Mouse (Mus musculus): ENCODE results near the gene Me1. TPM values are rescaled to one million over a fixed set of nuclear protein-coding genes. Genes with fewer than 3 reads are reported as not detected.
A peak's percentile ranks its signal among the peaks of the same experiment; 100 is the strongest.

Gene Me1
- 100 to 1,000 TPM; 184 to 320 (median 228) TPM for total RNA-seq (2022)

DNA sequence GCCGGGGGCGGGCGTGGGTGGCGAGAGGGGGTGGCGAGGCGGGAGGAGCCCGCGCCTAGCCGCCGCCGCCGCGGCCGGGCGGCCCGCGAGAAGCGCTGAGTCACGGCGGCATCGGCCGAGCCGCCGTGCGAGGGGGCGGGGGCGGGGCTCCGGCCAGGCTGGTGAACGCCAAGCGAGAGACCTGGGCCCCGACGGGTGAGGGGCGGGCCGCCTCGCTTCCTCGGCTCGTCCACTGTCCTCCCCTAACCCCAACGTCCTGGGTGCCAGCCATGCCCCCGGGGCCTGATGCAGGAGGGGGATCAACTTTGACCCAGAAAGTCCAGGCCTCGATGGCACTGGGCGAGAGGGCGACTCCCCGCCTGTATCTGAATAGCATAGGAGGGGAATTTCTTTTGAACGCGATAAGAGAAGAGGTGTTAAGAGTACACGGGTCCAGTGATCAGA lies at the start of gene Me1:
Gene Me1, minus strand, starts transcription at position 136 of the 444 bp plus-strand sequence.
- DNase-seq (ENCODE audit: low spot score in 2 of 2) = peak; percentile 8 to 37

DNA sequence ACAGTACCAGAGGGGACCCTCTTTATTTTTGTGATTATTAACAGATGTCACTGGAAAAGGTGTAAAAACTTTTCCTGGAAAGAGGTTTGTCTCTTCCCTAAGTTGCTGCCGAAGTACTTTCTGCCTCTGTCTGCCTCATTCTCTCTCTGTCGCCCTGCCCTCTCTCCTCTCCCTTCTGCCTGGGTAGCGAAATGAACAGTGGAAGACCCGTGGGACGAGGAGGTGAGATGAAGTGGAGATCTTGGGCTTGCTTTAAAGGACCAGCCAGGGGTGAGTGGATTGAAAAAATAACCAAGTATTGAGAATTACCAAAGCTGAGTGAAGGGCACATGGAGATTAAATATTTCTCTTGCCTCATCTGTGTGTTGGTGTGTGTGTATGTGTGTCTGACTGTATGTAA lies 48.3 kb upstream of the Me1 start:
- DNase-seq (ENCODE audit: low spot score in 2 of 2) = no peak

DNA sequence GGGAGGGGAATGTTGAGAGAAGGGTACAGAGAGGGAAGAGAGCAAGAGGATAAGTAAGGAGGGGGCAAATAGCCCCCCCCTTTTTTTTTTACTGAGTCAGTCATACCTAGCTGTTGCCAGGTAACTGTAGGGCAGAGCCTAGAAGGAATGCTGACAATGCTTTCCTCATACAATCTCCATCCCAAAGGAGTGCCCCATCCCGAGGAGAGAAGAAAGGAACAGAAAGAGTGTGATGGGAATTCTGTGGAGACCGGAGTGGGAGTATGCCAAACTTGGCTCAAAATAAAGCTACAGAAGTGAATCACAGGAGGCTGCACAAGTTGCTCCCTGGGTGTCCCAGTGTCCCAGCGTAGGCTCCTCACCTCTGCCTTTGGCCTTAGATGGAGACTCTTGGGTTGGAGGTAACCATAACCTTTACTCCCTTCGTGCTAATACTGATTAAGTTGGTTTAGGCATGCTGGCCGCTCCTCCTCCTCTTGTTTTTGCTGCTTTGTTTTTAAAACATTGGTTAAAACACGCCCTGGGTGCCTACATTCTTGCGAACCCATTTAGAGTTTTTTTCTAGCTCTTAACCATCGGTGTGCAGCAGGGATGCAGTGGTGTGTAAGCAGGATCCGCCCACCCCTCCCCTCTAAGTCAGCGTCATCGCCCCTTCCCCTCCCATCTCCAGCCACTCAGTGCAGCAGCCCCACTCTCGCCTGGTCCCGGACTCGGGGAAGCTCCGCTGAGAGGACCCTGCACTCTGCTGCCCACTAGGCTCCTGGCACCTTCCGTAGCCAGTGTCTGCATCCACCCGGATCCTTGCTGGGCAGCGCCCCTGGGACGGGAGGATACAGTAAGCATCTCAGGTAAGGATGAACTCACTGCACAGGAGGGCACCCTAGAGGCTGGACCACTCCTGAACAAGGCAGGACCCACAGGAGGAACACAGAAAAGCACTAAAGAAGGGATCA lies 47.5 kb upstream of the Me1 start, which contains the start of gene Prss35:
Gene Prss35, plus strand, starts transcription at position 691 of the 953 bp plus-strand sequence.
- no peak for DNase-seq (ENCODE audit: low spot score in 2 of 2)

DNA sequence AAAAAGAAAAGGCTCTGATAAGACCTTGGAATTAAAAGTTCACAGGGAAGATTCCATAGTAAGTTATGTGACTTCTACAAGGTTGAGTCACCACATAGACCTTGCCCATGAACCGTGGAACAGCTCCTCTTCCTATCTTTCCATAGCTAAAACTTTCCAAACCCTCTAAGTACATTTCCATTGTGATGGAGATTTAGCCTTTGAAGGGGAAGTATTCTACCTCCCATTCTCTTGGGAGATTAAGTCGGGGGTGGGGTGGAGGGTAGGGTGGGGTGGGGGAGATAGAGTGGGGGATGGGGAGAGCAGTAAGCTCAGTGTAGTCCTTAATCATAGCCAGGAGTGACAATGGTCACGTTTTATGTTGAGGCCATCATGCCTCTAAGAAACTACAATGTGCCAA lies 44.2 kb upstream of the Me1 start:
- no peak for DNase-seq (ENCODE audit: low spot score in 2 of 2)

DNA sequence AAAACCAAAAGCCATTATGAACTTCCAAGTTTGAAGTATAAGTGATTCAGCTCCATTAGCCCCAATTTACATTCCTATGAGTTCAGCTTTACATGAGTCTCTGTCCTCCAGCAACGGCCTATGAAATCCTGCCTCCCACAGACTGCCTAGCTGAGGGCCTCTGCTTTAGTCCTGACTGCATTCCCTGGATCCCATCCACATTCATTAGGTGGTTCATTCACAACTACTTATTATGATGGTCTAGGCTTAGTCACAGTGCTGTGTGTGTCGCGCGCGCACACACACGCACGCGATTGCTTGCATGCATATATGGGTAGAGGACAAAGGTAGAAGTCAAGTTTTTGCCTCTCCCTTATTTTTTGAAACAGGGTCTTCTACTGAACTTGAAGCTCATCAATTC lies 43.0 kb upstream of the Me1 start:
- no peak for DNase-seq (ENCODE audit: low spot score in 2 of 2)

DNA sequence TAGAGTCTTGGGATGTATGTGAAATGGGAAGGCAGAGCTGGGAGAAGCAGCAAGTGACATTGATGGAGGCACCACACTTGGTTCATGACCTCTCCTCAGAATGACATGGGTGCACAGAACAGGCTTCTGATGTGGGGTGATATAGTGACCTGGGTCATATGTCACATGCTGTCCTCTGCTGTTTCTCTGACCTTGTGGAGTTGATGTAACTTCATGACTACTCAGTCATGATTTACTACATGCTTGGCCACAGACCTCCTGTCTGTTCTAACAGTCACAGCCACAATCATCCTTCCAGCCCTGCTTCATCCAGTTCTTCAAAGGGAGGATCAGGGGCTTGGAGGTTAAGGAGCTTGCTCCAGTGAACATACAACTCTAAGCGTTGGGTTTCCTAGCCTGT lies 42.3 kb upstream of the Me1 start:
- DNase-seq (ENCODE audit: low spot score in 2 of 2) = no peak

DNA sequence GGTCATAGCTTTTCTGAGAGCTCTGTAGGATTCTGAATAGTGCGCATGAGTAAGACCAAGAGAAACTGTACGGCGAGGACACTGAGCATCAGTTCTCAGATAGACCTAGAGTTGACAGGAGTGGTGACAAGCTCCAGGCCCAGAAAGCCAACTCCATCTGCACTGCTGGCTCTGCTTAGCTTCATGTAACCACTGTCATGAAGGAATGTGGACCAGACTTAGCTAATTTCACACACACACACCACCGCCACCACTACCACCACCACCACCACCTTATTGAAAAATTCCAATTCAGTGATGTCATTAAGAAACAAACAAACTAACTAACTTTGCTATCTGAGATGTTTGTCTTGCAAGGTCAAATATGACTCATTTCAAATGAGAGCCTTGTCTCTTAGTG lies 41.2 kb upstream of the Me1 start:
- no peak for DNase-seq (ENCODE audit: low spot score in 2 of 2)

DNA sequence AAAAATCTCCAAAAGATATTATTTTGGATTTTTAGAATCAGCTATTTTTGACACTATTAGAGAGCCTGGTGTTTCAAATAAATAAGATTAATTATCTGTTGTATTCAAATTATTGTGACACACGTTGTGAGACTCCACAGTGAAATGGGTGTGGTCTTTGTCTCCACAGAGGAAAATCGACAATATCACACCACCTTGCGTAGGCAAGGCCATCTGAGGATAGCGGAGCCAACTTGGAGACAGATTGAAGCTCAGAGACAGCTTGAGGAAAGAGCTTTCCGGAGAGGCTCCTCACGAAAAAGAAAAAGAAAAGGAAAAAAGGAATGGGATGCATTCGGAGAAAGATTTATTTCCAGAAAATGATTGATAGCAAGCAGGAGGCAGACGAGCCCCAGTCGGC lies 39.0 kb upstream of the Me1 start:
- DNase-seq (ENCODE audit: low spot score in 2 of 2) = no peak

DNA sequence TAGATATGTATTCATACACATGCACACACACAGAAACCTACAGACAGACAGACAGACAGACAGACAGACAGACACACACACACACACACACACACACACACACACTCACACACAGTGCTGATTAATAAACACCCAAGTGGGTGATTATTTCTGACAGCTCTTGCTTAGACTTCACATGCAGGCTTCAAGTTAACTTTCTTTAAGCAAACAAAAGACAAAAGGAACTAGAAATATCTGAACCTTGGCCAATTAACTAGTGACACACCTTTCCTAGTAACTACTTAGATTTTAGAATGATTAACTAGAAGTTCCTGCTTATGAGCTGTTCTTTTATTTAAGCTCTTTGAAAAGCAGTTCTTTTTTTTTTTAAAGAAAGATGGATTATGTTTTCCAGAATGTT lies 38.6 kb upstream of the Me1 start:
- no peak for DNase-seq (ENCODE audit: low spot score in 2 of 2)

DNA sequence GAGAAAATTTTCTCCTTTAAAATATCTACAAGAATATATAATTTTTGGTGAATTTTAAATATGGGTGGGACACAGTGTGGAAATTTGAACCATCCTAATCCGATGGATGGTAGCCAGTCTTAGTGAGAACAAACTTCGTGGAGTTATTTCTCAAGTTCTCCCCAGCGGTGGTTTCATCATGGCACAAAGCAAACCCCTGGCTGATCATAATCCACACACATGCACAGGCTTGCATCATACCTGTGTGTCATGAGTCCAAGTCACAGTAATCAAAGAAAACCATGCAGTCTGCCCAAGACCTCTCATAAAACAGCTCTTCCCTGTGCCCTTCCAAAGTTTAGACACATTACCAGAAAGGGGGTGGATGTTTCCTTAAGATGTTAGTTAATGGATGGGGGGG lies 34.1 kb upstream of the Me1 start:
- DNase-seq (ENCODE audit: low spot score in 2 of 2) = no peak

DNA sequence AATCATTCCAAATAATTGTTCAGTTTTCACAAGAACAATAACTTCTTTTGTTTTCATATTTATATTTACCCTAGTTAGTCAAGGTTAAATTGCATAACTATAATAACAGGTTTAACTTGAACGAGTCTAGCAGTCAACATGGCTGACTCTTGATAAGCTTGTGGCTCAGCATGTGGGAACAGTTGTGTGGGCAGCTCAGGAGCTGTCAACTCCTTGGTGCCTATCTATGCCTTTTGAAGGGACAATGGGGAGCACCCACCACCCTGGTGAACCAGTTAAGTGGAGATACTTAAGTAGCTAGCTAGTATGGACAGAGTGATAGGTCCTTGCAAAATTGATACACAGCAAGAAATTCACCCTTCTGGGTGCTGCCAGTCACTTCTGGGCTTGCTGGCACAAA lies 33.3 kb upstream of the Me1 start:
- no peak for DNase-seq (ENCODE audit: low spot score in 2 of 2)

DNA sequence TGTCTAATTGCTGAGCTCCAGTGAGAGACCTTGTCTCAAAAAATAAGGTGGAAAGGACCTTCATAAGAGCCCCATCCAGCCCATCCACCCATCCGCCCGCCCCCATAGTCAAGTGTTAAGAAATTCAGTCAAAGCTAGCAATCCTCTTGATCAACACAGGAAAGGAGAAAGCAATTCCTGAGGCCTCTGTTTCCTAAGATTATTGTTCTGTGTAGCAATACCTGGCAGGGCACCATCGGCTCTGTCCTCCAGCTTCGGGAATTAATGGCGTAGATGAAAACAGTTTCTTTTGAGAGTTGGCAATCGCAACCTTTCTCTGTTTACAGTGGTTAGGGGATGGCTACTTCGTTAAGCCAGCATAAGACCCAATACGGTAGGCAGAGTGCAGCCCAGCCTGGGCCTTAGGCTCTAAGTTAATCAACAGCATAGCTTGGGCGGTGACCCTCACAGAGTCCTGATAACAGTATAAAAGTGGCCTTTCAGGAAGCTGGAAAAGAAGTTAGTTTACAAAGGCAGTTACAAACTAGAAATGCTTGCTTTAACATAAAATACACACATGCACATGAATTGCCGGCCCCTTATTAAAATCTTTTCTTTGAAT lies 32.6 kb upstream of the Me1 start:
- no peak for DNase-seq (ENCODE audit: low spot score in 2 of 2)

DNA sequence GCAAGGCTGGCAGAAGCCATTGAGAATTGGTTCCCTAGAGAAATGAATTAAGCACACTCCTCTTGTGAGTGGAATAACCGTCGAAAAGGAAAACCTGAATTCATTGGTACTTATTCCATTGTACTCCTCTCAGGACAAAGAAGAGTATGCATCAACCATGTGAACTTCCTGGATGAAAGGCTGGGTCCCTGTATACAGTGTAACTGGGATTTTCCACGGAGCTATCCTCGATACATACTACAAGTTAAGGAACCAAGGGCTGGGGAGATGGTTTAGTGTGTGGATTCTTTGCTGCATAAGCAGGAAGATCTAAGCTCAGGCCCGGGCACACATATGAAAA lies 30.6 kb upstream of the Me1 start:
- DNase-seq (ENCODE audit: low spot score in 2 of 2) = no peak

DNA sequence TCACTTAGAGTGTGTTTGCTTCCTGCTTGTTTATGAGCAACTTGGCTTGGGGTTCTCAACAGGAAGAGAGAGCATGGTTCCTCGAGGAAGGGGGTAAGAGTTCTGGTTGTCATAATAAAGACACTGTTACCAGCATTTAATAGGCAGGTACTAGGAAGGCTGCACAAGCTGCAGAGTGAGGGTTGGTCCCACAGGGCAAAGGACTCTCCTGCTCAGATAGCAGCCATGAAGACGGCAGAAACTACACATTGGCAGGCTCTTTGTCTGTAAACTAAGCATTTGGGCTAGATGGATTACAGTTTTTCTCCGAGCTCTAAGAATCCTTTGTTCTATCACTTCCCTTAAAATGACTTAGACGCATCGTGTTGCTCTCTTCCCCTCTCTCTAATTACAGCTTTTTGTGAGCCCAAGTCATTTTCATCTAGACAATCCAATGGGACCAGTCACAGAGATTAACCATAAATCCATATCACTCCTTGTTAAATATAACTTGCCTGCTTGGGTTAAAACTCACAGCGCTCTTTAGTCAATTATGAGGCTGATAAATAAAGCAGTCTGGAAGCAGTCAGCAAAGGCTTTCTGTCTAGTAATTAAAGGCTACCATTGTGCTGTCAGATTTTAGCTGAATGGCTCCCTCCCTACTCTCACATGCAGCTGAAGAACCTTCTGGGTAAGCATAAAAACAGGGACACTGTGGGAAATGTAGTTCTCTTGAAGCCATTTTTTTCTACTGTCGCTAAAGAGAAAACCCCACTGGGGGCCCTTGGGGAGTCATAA lies 30.0 kb upstream of the Me1 start:
- DNase-seq (ENCODE audit: low spot score in 2 of 2) = no peak

DNA sequence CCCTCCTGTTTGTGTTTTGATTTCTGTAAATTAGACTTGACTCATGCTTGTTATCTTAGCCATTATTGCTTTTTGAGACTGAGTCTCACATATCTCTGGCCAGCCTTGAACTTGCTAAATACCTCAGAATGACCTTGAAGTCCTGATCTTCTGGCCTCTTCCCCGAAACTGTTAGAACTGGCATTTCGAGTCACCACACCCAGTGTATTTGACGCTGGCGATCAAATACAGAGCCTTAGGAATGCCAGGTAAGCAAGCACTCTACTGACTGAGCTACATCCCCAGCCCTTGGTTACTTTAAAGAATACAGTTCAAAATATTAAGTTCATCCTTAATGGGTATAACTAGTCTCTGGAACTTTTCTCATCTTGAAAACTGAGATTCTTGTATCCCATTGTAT lies 29.3 kb upstream of the Me1 start:
- DNase-seq (ENCODE audit: low spot score in 2 of 2) = no peak

DNA sequence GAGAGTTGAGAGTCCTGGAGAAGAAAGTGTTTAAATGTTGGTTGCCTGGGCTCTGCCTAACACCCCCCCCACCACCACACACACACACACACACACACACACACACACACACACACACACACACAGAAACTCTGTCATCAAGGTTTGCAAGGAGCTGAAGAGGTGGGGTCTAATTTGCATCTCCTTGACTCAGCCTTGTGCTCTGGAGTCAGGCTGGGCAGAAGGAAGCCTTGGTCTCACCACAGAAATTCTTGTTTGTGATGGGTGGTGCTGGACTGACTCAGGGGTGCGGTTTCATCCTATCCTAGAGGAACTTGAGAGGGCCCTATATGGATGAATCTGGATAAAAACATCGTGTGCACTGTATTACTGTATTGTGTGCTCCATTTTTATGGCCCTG lies 25.0 kb upstream of the Me1 start:
- DNase-seq (ENCODE audit: low spot score in 2 of 2) = no peak

DNA sequence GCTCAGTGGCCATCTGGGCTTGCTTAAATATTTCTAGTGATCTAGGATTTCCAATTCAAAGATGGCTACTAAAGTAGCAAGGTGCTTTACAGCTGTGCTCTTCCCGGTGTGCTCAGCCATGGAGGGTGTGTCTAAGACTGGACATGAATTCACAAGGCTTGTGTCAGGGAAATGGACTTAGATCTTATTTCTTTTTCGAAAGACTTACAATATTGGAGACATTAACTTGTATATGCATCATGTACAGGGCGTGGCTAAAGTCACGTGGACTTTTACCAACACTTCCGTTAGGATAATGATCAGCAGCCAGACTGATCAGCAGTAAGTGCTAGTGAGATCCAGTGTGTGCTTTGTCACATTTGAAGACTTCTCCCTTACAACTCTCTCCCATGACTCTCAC lies 24.5 kb upstream of the Me1 start:
- no peak for DNase-seq (ENCODE audit: low spot score in 2 of 2)

DNA sequence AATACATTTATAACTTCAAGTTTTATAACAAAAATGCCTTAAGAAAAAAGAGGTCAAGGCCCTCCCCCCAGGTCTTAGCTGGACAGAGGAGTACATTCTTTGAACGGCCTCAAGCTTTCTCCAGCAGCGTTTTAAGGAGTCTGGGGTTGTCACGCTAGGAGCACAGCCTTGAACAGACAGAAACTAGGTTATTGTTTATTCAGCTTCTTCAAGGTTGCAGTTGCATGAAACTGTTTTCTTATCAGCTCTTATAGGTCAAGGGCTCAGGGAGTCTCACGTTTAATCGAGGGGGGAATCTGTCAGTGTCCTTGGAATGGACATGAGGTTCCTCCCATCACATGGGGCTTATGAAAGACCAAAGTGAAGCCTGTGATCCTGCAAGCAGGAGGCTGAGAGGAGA lies 21.4 kb upstream of the Me1 start:
- DNase-seq (ENCODE audit: low spot score in 2 of 2) = no peak

DNA sequence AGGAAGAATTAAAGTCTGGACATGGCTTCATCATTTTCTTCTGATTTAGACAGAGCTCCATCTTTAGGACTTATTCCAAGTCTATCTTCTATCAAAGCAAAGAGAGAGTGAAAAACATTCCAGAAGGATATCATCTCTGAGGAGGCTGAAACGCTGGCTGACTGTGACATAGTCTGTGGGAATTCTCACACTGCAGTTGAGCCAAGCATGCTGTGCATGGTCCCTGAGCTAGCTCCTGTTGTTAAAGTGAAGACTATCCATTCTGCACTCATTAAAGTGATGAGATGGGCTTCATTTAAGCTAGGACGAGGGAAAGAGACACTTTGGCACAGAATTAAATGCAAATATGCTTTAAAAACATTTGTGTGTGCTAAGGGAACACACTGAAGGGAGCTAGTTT lies 20.8 kb upstream of the Me1 start:
- no peak for DNase-seq (ENCODE audit: low spot score in 2 of 2)

DNA sequence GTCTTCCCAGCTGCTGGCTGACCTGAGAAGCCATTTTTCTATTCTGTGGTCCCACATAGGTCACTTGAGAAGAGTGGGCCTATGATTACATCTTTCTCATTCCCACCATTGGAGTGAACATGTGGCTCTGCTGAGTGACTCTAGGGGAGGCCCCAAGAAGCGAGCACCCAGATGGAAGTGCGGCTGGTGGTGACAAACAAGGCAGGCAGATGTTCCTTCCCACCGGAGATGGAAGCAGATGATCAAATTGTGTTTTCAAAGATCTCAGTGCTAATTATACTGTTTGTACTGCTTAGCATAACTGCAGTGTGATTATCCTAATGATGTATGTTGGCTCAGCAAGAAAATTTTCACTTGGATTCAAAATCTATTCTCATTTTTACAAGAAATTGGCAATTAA lies 18.3 kb upstream of the Me1 start:
- DNase-seq (ENCODE audit: low spot score in 2 of 2) = no peak

DNA sequence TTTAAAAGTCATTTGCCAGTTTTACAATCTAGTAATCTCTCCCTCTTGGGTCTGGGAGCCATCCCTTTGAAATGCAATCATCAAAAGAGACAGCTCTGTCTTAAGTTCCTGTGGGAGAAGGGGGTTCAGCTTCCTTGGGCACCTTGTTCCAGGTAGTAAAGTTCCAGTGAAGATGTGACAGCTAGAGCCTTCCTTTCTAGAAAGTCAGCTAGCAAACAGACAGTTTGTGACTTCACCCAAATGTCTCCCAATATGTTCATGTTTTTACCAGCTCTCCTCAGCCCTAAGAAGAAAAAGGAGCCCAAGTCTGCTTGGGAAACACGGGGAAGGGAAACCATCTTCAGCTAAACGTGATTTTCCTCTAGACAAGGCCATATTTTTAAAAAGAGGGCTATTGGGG lies 16.9 kb upstream of the Me1 start:
- DNase-seq (ENCODE audit: low spot score in 2 of 2) = no peak

DNA sequence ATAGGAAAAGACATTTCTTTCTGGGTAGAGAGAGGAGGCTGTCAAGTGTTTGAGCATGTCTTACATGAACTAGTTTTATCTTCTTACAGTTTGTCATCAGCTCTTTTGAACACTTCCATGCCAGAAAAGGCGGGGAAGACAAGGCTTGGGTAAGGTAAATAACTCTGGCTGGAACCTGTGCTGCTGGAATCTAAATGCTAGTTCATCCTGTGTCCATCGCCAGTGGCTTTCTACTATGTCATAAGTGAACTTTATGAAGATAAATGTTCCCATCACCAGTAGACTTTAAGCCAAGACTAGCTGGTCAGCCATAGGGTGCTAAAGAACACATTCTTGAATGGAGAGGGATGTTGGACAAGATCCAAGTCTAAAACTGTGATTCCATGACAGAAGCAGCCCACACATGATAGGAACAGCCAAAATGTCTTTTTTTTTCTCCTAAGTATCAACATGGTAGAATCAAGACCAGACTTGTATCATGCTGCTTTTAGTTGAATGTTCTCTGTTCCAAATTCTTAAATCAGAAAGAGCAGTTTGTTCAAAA lies 14.4 kb upstream of the Me1 start:
- no peak for DNase-seq (ENCODE audit: low spot score in 2 of 2)

Measured in gastrocnemius, adult 8-10 months (tissue).